Mouse (Mus musculus) MEL (cell line): ENCODE data around the gene Stim1. TPM values are rescaled to one million over a fixed set of nuclear protein-coding genes. Genes with fewer than 3 reads are reported as not detected.

Experiments
- DNase-seq: peaks from one replicate; pipeline ENCODE4 v3.0.0; 2011; ENCODE audit warnings: low read depth, low spot score
- H3K27ac ChIP-seq: 2 replicates; pipeline ENCODE4 v1.5.1; 2012; ENCODE audit warnings: low read depth, mild to moderate bottlenecking, control low read depth, low read length, moderate library complexity; ENCODE audit not compliant: control insufficient read depth
- H3K27me3 ChIP-seq, 2 experiments: fragments of 150-350 bp in 1 of 2; sonication (generic) in 1 of 2; 2 replicates each; pipeline ENCODE4 v1.6.1; 2012; ENCODE audit warnings: low read length in 2 of 2, mild to moderate bottlenecking in 2 of 2, improper control_type of control experiment in 1 of 2, moderate library complexity in 1 of 2; ENCODE audit not compliant: insufficient read depth in 2 of 2, control insufficient read depth in 1 of 2
- H3K36me3 ChIP-seq, 2 experiments: 2 replicates each; pipeline ENCODE4 v1.6.1; 2012 to 2014; ENCODE audit warnings: low read length in 2 of 2, improper control_type of control experiment in 1 of 2, inconsistent platforms in 1 of 2, mild to moderate bottlenecking in 1 of 2; ENCODE audit not compliant: insufficient read depth in 2 of 2, control insufficient read depth in 1 of 2
- H3K4me1 ChIP-seq, 2 experiments: fragments of 150-350 bp in 1 of 2; sonication (generic) in 1 of 2; 2 replicates each; pipeline ENCODE4 v1.6.1; 2012; ENCODE audit warnings: low read length in 2 of 2, improper control_type of control experiment in 1 of 2, mild to moderate bottlenecking in 1 of 2; ENCODE audit not compliant: insufficient read depth in 2 of 2, control insufficient read depth in 1 of 2
- H3K4me3 ChIP-seq, 2 experiments: fragments of 150-350 bp in 1 of 2; sonication (generic) in 1 of 2; 2 replicates each; pipeline ENCODE4 v1.5.1; 2012; ENCODE audit warnings: low read depth in 2 of 2, low read length in 2 of 2, mild to moderate bottlenecking in 2 of 2, moderate library complexity in 2 of 2, control low read depth in 1 of 2, improper control_type of control experiment in 1 of 2; ENCODE audit not compliant: control insufficient read depth in 1 of 2, insufficient read depth in 1 of 2
- H3K79me2 ChIP-seq: 2 replicates; pipeline ENCODE4 v1.6.1; 2012; ENCODE audit warnings: mild to moderate bottlenecking, low read length, moderate library complexity; ENCODE audit not compliant: control insufficient read depth, poor library complexity, insufficient read depth
- H3K9ac ChIP-seq: 2 replicates; pipeline ENCODE4 v1.6.1; 2012; ENCODE audit warnings: low read depth, mild to moderate bottlenecking, control low read depth, low read length, moderate library complexity; ENCODE audit not compliant: control insufficient read depth, poor library complexity, severe bottlenecking
- H3K9me3 ChIP-seq: fragments of 150-350 bp; sonication (generic); replicated peaks from 2 replicates; pipeline ENCODE4 v1.6.1; 2012; ENCODE audit warnings: mild to moderate bottlenecking, low read length, improper control_type of control experiment, moderate library complexity; ENCODE audit not compliant: insufficient read depth
- CTCF ChIP-seq, 3 experiments: IDR thresholded peaks in 2 of 3; conservative IDR thresholded peaks in 1 of 3; 2 replicates each; pipeline ENCODE4 v1.5.1; 2011 to 2012; ENCODE audit warnings: low read length in 3 of 3, low read depth in 2 of 3, mild to moderate bottlenecking in 2 of 3, improper control_type of control experiment in 1 of 3, inconsistent platforms in 1 of 3, mixed read lengths in 1 of 3, moderate library complexity in 1 of 3; ENCODE audit not compliant: control insufficient read depth in 1 of 3, insufficient read depth in 1 of 3, poor library complexity in 1 of 3, severe bottlenecking in 1 of 3
- ELF1 ChIP-seq: IDR thresholded peaks from 2 replicates; pipeline ENCODE4 v1.6.1; 2014; ENCODE audit warnings: low read depth, mild to moderate bottlenecking, inconsistent platforms, low read length, improper control_type of control experiment, moderate library complexity
- EP300 ChIP-seq, 2 experiments: IDR thresholded peaks; 2 replicates each; pipeline ENCODE4 v1.6.1; 2011; ENCODE audit warnings: improper control_type of control experiment in 2 of 2, low read length in 2 of 2, low read depth in 1 of 2, mild to moderate bottlenecking in 1 of 2
- ETS1 ChIP-seq: IDR thresholded peaks from 2 replicates; pipeline ENCODE4 v1.6.1; 2012; ENCODE audit warnings: low read depth, mild to moderate bottlenecking, inconsistent platforms, low read length, improper control_type of control experiment, moderate library complexity
- GABPA ChIP-seq: IDR thresholded peaks from 2 replicates; pipeline ENCODE4 v1.6.1; 2012; ENCODE audit warnings: low read depth, mild to moderate bottlenecking, inconsistent platforms, low read length, improper control_type of control experiment, moderate library complexity
- GATA1 ChIP-seq: IDR thresholded peaks from 2 replicates; pipeline ENCODE4 v1.6.1; 2011; ENCODE audit warnings: low read depth, low read length, improper control_type of control experiment
- HCFC1 ChIP-seq: IDR thresholded peaks from 2 replicates; pipeline ENCODE4 v1.6.1; 2012; ENCODE audit warnings: low read depth, mild to moderate bottlenecking, inconsistent platforms, low read length, improper control_type of control experiment, moderate library complexity
- KAT2A ChIP-seq: conservative IDR thresholded peaks from 2 replicates; pipeline ENCODE4 v1.6.1; 2012; ENCODE audit warnings: low read depth, low read length, improper control_type of control experiment, inconsistent platforms
- MAFK ChIP-seq: IDR thresholded peaks from 2 replicates; pipeline ENCODE4 v1.6.1; 2011; ENCODE audit warnings: low read depth, mild to moderate bottlenecking, low read length, improper control_type of control experiment, borderline replicate concordance
- MAZ ChIP-seq: IDR thresholded peaks from 2 replicates; pipeline ENCODE4 v1.6.1; 2012; ENCODE audit warnings: low read depth, mild to moderate bottlenecking, inconsistent platforms, low read length, improper control_type of control experiment
- MYB ChIP-seq: IDR thresholded peaks from 2 replicates; pipeline ENCODE4 v1.6.1; 2011; ENCODE audit warnings: mild to moderate bottlenecking, low read depth, low read length, improper control_type of control experiment
- MYC ChIP-seq: IDR thresholded peaks from 2 replicates; pipeline ENCODE4 v1.6.1; 2011; ENCODE audit warnings: low read depth, mild to moderate bottlenecking, low read length, improper control_type of control experiment, moderate library complexity
- NRF1 ChIP-seq: IDR thresholded peaks from 2 replicates; pipeline ENCODE4 v1.6.1; 2014; ENCODE audit warnings: low read depth, mild to moderate bottlenecking, inconsistent platforms, low read length, improper control_type of control experiment, moderate library complexity; ENCODE audit not compliant: poor library complexity, insufficient read depth, severe bottlenecking
- POLR2A ChIP-seq, 2 experiments: IDR thresholded peaks; 2 replicates each; pipeline ENCODE4 v1.6.1; 2011 to 2012; ENCODE audit warnings: low read length in 2 of 2, mild to moderate bottlenecking in 2 of 2, control low read depth in 1 of 2, improper control_type of control experiment in 1 of 2, low read depth in 1 of 2, moderate library complexity in 1 of 2; ENCODE audit not compliant: control insufficient read depth in 1 of 2, insufficient read depth in 1 of 2, poor library complexity in 1 of 2
- POLR2AphosphoS2 ChIP-seq: IDR thresholded peaks from 2 replicates; pipeline ENCODE4 v1.6.1; 2011; ENCODE audit warnings: low read length, improper control_type of control experiment
- POLR2AphosphoS5 ChIP-seq: IDR thresholded peaks from 2 replicates; pipeline ENCODE4 v1.6.1; 2012; ENCODE audit warnings: low read depth, borderline replicate concordance, mild to moderate bottlenecking, inconsistent platforms, low read length, moderate library complexity, mixed read lengths
- RAD21 ChIP-seq: IDR thresholded peaks from 2 replicates; pipeline ENCODE4 v1.6.1; 2011; ENCODE audit warnings: mild to moderate bottlenecking, low read depth, low read length, improper control_type of control experiment
- SIN3A ChIP-seq: IDR thresholded peaks from 2 replicates; pipeline ENCODE4 v1.6.1; 2012; ENCODE audit warnings: low read length, improper control_type of control experiment, inconsistent platforms
- SMC3 ChIP-seq: IDR thresholded peaks from 2 replicates; pipeline ENCODE4 v1.6.1; 2011; ENCODE audit warnings: low read depth, low read length, improper control_type of control experiment
- TAL1 ChIP-seq: IDR thresholded peaks from 2 replicates; pipeline ENCODE4 v1.6.1; 2012; ENCODE audit warnings: mild to moderate bottlenecking, inconsistent platforms, low read length, moderate library complexity, mixed read lengths
- TCF12 ChIP-seq: IDR thresholded peaks from 2 replicates; pipeline ENCODE4 v1.6.1; 2014; ENCODE audit warnings: low read depth, mild to moderate bottlenecking, inconsistent platforms, low read length, improper control_type of control experiment, moderate library complexity
- UBTF ChIP-seq: IDR thresholded peaks from 2 replicates; pipeline ENCODE4 v1.6.1; 2012; ENCODE audit warnings: low read depth, mild to moderate bottlenecking, inconsistent platforms, low read length, improper control_type of control experiment, moderate library complexity, borderline replicate concordance; ENCODE audit not compliant: insufficient read depth
- USF2 ChIP-seq, 2 experiments: IDR thresholded peaks; 2 replicates each; pipeline ENCODE4 v1.6.1; 2011 to 2012; ENCODE audit warnings: improper control_type of control experiment in 2 of 2, low read length in 2 of 2, borderline replicate concordance in 1 of 2, inconsistent platforms in 1 of 2, low read depth in 1 of 2, mild to moderate bottlenecking in 1 of 2; ENCODE audit not compliant: insufficient read depth in 1 of 2
- ZC3H11A ChIP-seq: IDR thresholded peaks from 2 replicates; pipeline ENCODE4 v1.6.1; 2012; ENCODE audit warnings: low read depth, mild to moderate bottlenecking, inconsistent platforms, low read length, improper control_type of control experiment
- ZKSCAN1 ChIP-seq: IDR thresholded peaks from 2 replicates; pipeline ENCODE4 v1.6.1; 2012; ENCODE audit warnings: low read depth, mild to moderate bottlenecking, inconsistent platforms, low read length, improper control_type of control experiment, moderate library complexity
- ZMIZ1 ChIP-seq: IDR thresholded peaks from 2 replicates; pipeline ENCODE4 v1.6.1; 2012; ENCODE audit warnings: low read depth, mild to moderate bottlenecking, inconsistent platforms, low read length, improper control_type of control experiment, moderate library complexity
- ZNF384 ChIP-seq: IDR thresholded peaks from 2 replicates; pipeline ENCODE4 v1.6.1; 2012; ENCODE audit warnings: low read depth, mild to moderate bottlenecking, inconsistent platforms, low read length, improper control_type of control experiment
- polyA plus RNA-seq, 2 experiments: library from polyadenylated mRNA; stranded (reverse) in 1 of 2; unstranded in 1 of 2; fragments of >175 nt in 1 of 2; fragments of >200 nt in 1 of 2; gene quantifications; 2 replicates each; pipeline versions ENCODE4 v1.2.1 to v1.2.4; 2012; ENCODE audit warnings: low replicate concordance in 2 of 2, low read depth in 1 of 2; ENCODE audit not compliant: insufficient read length in 2 of 2, insufficient read depth in 1 of 2, missing spikeins in 1 of 2
- total RNA-seq: library from RNA; depleted of rRNA; stranded (reverse); fragments of 300-350 nt; gene quantifications from 2 replicates; pipeline ENCODE4 v1.2.3, GENCODE M21; 2012

Stim1 gene
- total and polyA plus RNA-seq, 3 experiments: 26.1 to 65.0 TPM; not detected in 1

DNA sequence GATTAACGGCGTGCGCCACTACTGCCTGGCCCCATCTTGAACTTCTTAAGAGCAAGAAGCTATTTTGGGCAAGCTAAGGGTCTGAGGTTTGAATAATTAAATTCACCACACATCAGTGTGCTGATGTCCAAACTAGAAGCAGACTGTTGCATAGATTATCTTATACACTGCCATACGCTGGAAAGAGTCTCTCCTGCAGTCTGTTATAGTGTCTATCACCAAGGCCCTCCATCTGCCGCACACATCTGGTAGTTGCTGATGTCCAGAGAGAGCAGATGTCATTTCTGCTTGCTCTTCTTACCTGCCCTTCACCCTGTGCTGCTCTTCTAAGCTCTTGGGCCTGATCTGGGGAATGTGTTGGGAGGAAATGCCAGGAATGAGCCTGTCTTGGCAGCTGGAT is 62.7 kb downstream of the Stim1 start:
- Histone ChIP-seq H3K27ac (no peak overlapping the region), H3K9me3 (no peaks in the 10 kb centered on the region), H3K4me1 (peaks cover 4 to 6% of the 10 kb centered on the region in 2 experiments; a peak in 3 of 4 replicates), H3K36me3 (peaks cover 0 to 8% of the 10 kb centered on the region in 2 experiments; a peak in 2 of 4 replicates), H3K4me3 (no peak overlapping the region), H3K9ac (no peak overlapping the region), H3K27me3 (no peaks in the 10 kb centered on the region), H3K79me2 (peaks cover 3% of the 10 kb centered on the region)
- TF ChIP-seq SIN3A (no peak), USF2 (IDR thresholded peaks at IDR 0.05; ENCODE audit: borderline replicate concordance in 1 of 2, insufficient read depth in 1 of 2, low read depth in 1 of 2, low read length in 2 of 2) (no peak), POLR2A (IDR thresholded peaks at IDR 0.05; ENCODE audit: control insufficient read depth in 1 of 2, insufficient read depth in 1 of 2, low read depth in 1 of 2, low read length in 2 of 2, poor library complexity in 1 of 2) (no peak), ETS1 (no peak), ZMIZ1 (no peak), TAL1 (no peak), POLR2AphosphoS2 (no peak), ZC3H11A (no peak), TCF12 (no peak), ZNF384 (no peak), ZKSCAN1 (no peak), ELF1 (no peak), MYB (no peak), MAFK (no peak), GATA1 (no peak), CTCF (IDR thresholded peaks at IDR 0.05 in 2 of 3, conservative IDR thresholded peaks at IDR 0.05 in 1 of 3; ENCODE audit: control insufficient read depth in 1 of 3, insufficient read depth in 1 of 3, low read depth in 2 of 3, low read length in 3 of 3, poor library complexity in 1 of 3, severe bottlenecking in 1 of 3) (no peak), POLR2AphosphoS5 (no peak), RAD21 (no peak)
- DNase-seq: no peak

- Histone ChIP-seq H3K4me3 (no peak overlapping the region), H3K27ac (no peak overlapping the region), H3K9ac (no peak overlapping the region), H3K9me3 (no peaks in the 10 kb centered on the region), H3K36me3 (peaks cover 0 to 8% of the 10 kb centered on the region in 2 experiments; a peak in 2 of 4 replicates), H3K4me1 (peaks cover 4 to 6% of the 10 kb centered on the region in 2 experiments; a peak in 3 of 4 replicates), H3K27me3 (no peaks in the 10 kb centered on the region), H3K79me2 (peaks cover 3% of the 10 kb centered on the region)
- TF ChIP-seq KAT2A (no peak), MAZ (no peak), SMC3 (no peak), NRF1 (no peak), HCFC1 (no peak), USF2 (IDR thresholded peaks at IDR 0.05; ENCODE audit: borderline replicate concordance in 1 of 2, insufficient read depth in 1 of 2, low read depth in 1 of 2, low read length in 2 of 2) (no peak), GABPA (no peak), TCF12 (no peak), ZMIZ1 (no peak), EP300 (IDR thresholded peaks at IDR 0.05; ENCODE audit: low read depth in 1 of 2, low read length in 2 of 2) (no peak), ELF1 (no peak), UBTF (no peak), MYC (no peak)
- no peak for DNase-seq
Observed at GRCm38 (mm10) chr7:102331476-102331875, 63.9 kb downstream of the Stim1 start.
